Mouse (Mus musculus) B cell, adult 67 days (primary cell): ENCODE results near the gene As3mt. TPM values are rescaled to one million over a fixed set of nuclear protein-coding genes. Genes with fewer than 3 reads are reported as not detected.

Source experiments
- total RNA-seq, 2 experiments: library from RNA; stranded (reverse); gene quantifications; 4 replicates each; pipeline ENCODE4 v1.2.4; 2023

As3mt gene
- 10 to 100 TPM; 44.9 to 48.8 TPM for total RNA-seq

DNA sequence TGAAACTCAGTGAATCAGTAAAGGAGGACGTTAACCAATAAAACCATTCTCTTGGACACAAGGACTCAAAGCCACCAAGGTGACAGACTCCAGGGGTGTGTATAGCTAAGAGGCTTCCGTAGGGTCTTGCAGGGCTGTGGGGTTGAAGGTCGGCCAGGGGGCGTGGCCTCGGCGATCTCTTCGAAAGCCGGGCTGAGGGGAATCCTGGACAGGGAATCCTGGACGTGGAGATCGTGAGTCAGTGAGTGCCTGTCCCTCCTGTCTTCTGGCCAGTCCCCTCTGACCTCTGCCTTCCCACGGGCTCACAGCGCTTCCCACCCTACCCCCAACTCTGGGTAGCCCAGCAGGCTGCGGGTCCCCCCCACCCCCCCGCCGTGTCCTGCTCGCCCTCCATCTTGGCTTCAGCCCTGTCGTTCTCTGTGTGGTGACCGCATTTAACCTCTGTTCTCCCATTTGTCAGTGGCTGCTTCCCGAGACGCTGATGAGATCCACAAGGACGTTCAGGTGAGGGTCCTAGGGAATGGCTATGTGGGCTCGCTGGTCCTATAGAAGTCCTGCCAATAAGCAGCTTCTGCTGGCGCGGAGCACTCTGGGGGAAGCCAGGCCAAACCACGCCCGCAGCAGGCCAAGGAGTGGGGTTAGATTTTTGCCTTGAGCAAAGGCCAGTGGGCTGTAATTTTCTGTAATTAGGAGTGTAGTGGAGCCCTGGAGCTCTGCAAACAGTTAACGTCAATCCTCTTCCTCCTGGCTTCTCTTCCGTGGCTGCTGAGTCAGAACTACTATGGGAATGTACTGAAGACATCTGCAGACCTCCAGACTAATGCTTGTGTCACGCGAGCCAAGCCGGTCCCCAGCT lies at the start of gene As3mt:
Gene As3mt (plus strand): TSS at position 163 of the 856 bp plus-strand sequence.

DNA sequence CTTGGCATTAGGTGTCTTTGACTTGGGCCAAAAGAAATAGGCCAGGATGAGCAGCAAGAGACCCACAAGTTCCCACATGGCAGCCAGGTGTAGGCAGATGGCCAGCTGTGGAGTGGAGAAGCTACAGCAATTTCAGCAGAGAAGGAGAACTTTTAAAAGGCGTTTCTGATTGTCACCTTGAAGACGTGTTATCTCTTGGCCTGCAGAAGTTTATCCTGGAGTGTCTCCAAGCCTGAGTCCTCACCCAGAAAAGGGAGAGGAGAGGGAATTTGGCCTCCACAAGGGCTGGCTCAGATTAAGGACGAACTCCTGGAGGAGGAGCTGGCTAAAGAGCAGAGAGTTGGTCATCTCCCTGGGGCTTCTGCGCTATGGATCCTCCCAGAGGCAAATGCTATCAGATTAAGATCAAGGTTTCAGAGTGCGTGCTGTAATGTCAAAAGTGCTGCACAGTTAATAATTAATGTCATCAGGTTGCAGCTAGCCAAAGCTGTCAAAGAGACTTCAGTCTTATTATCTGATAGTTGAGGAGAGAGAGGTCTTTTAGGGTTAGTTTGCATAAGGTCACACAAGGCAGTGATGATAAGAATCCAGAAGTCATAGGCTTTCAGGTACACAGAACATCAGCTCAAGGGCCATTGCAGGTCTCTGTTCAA lies 34.4 kb upstream of the As3mt start, which contains the start of gene Cyp17a1:
Gene Cyp17a1 (minus strand): TSS at position 407 of the 653 bp plus-strand sequence.

DNA sequence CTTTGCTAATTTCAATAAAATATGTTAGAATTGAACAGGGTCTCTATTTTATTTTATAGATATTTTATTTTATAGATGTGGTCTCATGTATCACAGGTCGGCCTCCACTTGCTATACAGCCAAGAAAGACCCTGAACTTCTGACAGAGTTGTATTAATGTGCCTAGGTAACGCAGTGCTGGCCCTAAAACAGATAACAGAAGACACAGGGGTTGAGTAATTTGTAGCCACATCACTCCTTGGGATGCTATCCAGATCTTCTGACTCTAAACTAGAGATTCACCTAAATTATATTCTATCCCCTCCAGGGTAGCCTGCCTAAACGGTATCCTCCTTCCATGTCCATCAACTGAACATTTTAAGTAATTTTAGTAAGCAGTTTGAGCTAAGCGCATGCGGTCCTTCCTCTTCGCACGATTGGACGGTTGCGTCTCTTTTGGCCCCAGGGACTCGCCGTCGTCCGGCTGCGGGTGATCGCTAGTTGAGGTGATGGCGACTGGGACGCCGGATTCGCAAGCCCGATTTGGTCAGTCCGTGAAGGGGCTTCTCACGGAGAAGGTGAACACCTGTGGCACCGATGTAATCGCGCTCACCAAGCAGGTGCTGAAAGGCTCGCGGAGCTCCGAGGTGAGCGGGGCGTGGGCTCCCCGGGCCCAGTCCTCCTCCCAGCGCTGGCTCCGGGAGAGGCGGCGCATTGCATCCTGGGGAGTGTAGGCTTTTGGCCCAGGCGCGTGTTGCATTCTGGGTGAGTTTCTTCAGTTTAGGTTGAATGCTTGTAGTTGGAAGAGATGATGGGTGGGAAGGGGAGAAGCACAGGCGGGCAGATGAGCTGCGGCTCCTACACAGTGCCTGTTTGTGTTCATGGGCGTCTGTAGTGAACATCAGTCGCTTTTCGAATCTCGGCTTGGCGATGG lies 17.5 kb upstream of the As3mt start, which contains the start of gene Borcs7:
Gene Borcs7 (plus strand): TSS at position 447 of the 913 bp plus-strand sequence.

DNA sequence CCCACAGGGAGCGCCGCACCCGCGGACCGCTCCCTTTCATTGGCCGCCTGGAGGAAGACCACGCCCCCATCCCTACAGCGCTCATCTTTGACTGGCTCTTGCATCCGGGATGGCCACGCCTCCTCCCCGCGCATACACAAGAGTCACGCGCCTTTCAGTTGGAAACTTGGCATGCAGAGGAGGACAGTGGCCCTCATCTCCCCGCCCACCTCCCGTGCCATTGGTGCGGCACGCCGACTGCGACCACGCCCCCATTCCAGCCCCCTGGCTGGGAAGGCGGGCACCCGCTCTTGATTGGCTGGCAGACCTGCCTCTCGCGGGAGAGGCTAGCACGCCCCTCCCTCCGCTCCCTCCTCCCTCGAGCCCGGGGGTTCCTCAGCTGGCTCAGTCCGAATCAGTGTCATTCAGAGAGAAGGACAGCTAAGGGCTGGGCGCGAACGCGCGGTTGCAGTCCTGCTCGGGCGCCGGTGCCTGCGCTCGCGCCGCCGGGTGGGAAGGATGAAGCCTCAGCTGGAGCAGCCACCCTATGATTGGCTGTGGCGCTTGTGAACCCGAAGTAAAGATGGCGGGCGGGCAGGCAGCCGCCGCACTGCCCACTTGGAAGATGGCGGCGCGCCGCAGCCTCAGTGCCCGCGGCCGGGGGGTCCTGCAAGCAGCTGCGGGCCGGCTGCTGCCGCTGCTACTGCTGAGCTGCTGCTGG lies 54.1 kb downstream of the As3mt start, which contains the start of gene Cnnm2:
Gene Cnnm2 (plus strand): TSS at position 350 of the 700 bp plus-strand sequence.

Other genes starting within 250 kb of the As3mt start
- gene Trim8, start 205.8 kb upstream of the As3mt start, total RNA-seq = 10 to 100 TPM; 80.5 to 85.8 TPM
- 10 to 100 TPM; 13.2 to 14.5 TPM for gene Arl3, start 134.3 kb upstream of the As3mt start, total RNA-seq
- gene Sfxn2, start 134.1 kb upstream of the As3mt start, total RNA-seq = 10 to 100 TPM; 12.5 to 18.0 TPM
- gene Wbp1l, start 108.4 kb upstream of the As3mt start, total RNA-seq = 10 to 100 TPM; 59.6 to 69.4 TPM
- gene Cyp17a1, start 34.3 kb upstream of the As3mt start, total RNA-seq = not detected
- gene Borcs7, start 17.6 kb upstream of the As3mt start, total RNA-seq = 10 to 100 TPM; 10.2 to 12.5 TPM
- 1 to 10 TPM; 3.7 to 4.1 TPM for gene Cnnm2, start 54.1 kb downstream of the As3mt start, total RNA-seq